Mouse (Mus musculus): ENCODE data around the gene Fitm2.

The Fitm2 gene

GRCm38 (mm10) chr2:163424597-163424996, 47.8 kb downstream of the Fitm2 start, which contains the start of gene Oser1:
Oser1 (minus strand) TSS chr2:163424697.
- in situ Hi-C loops (cut with MboI, MseI) = loop anchor here (5.0 kb wide), 1 partner anchor 38 kb away; no protein-coding TSS in a partner anchor

- in situ Hi-C loops (cut with MboI, MseI) = loop anchor here (5.0 kb wide), 1 partner anchor 39 kb away; no protein-coding TSS in a partner anchor
These were observed 49.4 kb downstream of the Fitm2 start for GRCm38 (mm10) chr2:163422895-163423660.

GRCm38 (mm10) chr2:163420366-163420886, 52.0 kb downstream of the Fitm2 start:
- in situ Hi-C loops (cut with MboI, MseI) = loop anchor here (5.0 kb wide), 1 partner anchor 42 kb away; no protein-coding TSS in a partner anchor

- in situ Hi-C loops (cut with MboI, MseI) = loop anchor here (5.0 kb wide), 1 partner anchor 43 kb away; no protein-coding TSS in a partner anchor
These were observed 52.9 kb downstream of the Fitm2 start for GRCm38 (mm10) chr2:163419346-163420045.

GRCm38 (mm10) chr2:163418841-163419345, 53.5 kb downstream of the Fitm2 start:
- in situ Hi-C loops (cut with MboI, MseI) = no loop called here

- in situ Hi-C loops (cut with MboI, MseI) = no loop called here
These were observed 54.6 kb downstream of the Fitm2 start for GRCm38 (mm10) chr2:163417830-163418229.

- in situ Hi-C loops (cut with MboI, MseI) = no loop called here
These were observed 55.4 kb downstream of the Fitm2 start for GRCm38 (mm10) chr2:163417026-163417425.

Data from T-helper 2 cell (primary cell).